Mouse (Mus musculus): ENCODE data around the gene Rpl22l1. TPM values are rescaled to one million over a fixed set of nuclear protein-coding genes. Genes with fewer than 3 reads are reported as not detected.
"Not testable (repeated sequence)": the region's sequence is repeated elsewhere in the genome, so short reads cannot be mapped to it uniquely, and the experiment has no call there.

Gene Rpl22l1
- 116 and 157 TPM in 2 replicates for total RNA-seq (2014; rRNA removed)
- polyA plus RNA-seq (2015; fragmentation: Nextera tagmentation; extraction: Ambion mirVana): 341 and 391 TPM in 2 replicates

- ATAC-seq: peak; percentile 100
- H3K27ac ChIP-seq: peak within 1 kb of the TSS; percentile 85
- H3K4me2 ChIP-seq (ENCODE audit: low read depth, low read length): peak within 1 kb of the TSS; percentile 75
- H3K4me1 ChIP-seq (ENCODE audit: insufficient read depth, low read length): peaks cover 6% of the 10 kb centered on the region; the same call in 1 of the 2 replicates
- peak; percentile 100 for DNase-seq (ENCODE audit: low spot score)
- peaks cover 5% of the 10 kb centered on the region; the same call in 1 of the 2 replicates for H3K36me3 ChIP-seq (ENCODE audit: insufficient read depth, low read length)
- no peak; the same call in 1 of the 2 replicates for TF ChIP-seq CTCF (IDR thresholded peaks at IDR 0.05; ENCODE audit: low read depth)
- H3K9ac ChIP-seq (replicated peaks; ENCODE audit: low read length): peak within 1 kb of the TSS; percentile 81
- no peaks in the 10 kb centered on the region for H3K9me3 ChIP-seq (ENCODE audit: low read length)
- no peaks in the 10 kb centered on the region for H3K27me3 ChIP-seq (ENCODE audit: insufficient read depth, low read length)
- WGBS: under 1% methylated on average over 72 of the region's 72 CpGs
- peak within 1 kb of the TSS; percentile 78 for H3K4me3 ChIP-seq (ENCODE audit: low read length)
Measured at GRCm38 (mm10) chr3:28805301-28806097, at the start of gene Rpl22l1. Gene Rpl22l1, plus strand, starts transcription at chr3:28805436.

- Histone ChIP-seq H3K9ac (replicated peaks; ENCODE audit: low read length) (no peak overlapping the region), H3K4me3 (ENCODE audit: low read length) (no peak overlapping the region), H3K4me1 (ENCODE audit: insufficient read depth, low read length) (no peaks in the 10 kb centered on the region), H3K4me2 (ENCODE audit: low read depth, low read length) (no peak overlapping the region), H3K9me3 (ENCODE audit: low read length) (no peaks in the 10 kb centered on the region), H3K27ac (no peak overlapping the region), H3K36me3 (ENCODE audit: insufficient read depth, low read length) (no peaks in the 10 kb centered on the region), H3K27me3 (ENCODE audit: insufficient read depth, low read length) (no peaks in the 10 kb centered on the region)
- ATAC-seq: no peak
- WGBS: 56% methylated on average over 7 of the region's 7 CpGs
- no peak for TF ChIP-seq CTCF (IDR thresholded peaks at IDR 0.05; ENCODE audit: low read depth)
- DNase-seq (ENCODE audit: low spot score): peak; percentile 27
Measured at GRCm38 (mm10) chr3:28755477-28755876, 49.8 kb upstream of the Rpl22l1 start.

- Histone ChIP-seq H3K27ac (no peak overlapping the region), H3K9ac (replicated peaks; ENCODE audit: low read length) (no peak overlapping the region), H3K4me2 (ENCODE audit: low read depth, low read length) (no peak overlapping the region), H3K27me3 (ENCODE audit: insufficient read depth, low read length) (no peaks in the 10 kb centered on the region), H3K4me3 (ENCODE audit: low read length) (no peak overlapping the region), H3K9me3 (ENCODE audit: low read length) (no peaks in the 10 kb centered on the region), H3K4me1 (ENCODE audit: insufficient read depth, low read length) (no peaks in the 10 kb centered on the region), H3K36me3 (ENCODE audit: insufficient read depth, low read length) (no peaks in the 10 kb centered on the region)
- no peak for TF ChIP-seq CTCF (IDR thresholded peaks at IDR 0.05; ENCODE audit: low read depth)
- DNase-seq (ENCODE audit: low spot score) (no peak), ATAC-seq (no peak)
- WGBS: 64% methylated on average over 8 of the region's 8 CpGs
Measured at GRCm38 (mm10) chr3:28761225-28761789, 43.9 kb upstream of the Rpl22l1 start.

DNA sequence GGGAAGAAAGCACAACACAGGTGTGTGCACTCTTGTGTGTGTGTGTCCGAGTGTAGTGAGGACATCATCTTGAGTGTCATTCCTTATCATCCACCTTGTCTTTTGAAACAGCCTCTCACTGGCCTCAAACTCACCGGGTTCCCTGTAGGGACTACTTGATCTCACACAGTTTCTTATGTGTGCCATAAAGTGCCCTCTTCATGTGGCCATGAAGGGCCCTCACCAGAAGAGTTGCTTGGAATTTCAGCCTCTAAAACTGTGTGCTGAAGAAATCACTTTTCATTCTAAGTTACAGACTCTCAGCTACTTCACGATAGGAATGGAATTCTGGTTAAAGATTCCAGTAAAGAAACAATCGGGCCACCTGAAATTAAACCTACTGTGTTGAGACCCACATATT, 38.3 kb upstream of the Rpl22l1 start:
- WGBS: 87% methylated on average over 4 of the region's 4 CpGs
- no peaks in the 10 kb centered on the region for H3K4me1 ChIP-seq (ENCODE audit: insufficient read depth, low read length)
- DNase-seq (ENCODE audit: low spot score) (no peak), ATAC-seq (no peak)
- no peaks in the 10 kb centered on the region for H3K27me3 ChIP-seq (ENCODE audit: insufficient read depth, low read length)
- H3K4me3 ChIP-seq (ENCODE audit: low read length): no peak overlapping the region
- no peak overlapping the region for H3K9ac ChIP-seq (replicated peaks; ENCODE audit: low read length)
- H3K4me2 ChIP-seq (ENCODE audit: low read depth, low read length): no peak overlapping the region
- no peaks in the 10 kb centered on the region for H3K36me3 ChIP-seq (ENCODE audit: insufficient read depth, low read length)
- no peak for TF ChIP-seq CTCF (IDR thresholded peaks at IDR 0.05; ENCODE audit: low read depth)
- no peaks in the 10 kb centered on the region for H3K9me3 ChIP-seq (ENCODE audit: low read length)
- no peak overlapping the region for H3K27ac ChIP-seq

GRCm38 (mm10) chr3:28768222-28768621, 37.0 kb upstream of the Rpl22l1 start:
- no peak for DNase-seq (ENCODE audit: low spot score)
- ATAC-seq: no peak
- Histone ChIP-seq H3K9ac (replicated peaks; ENCODE audit: low read length) (no peak overlapping the region), H3K4me3 (ENCODE audit: low read length) (no peak overlapping the region), H3K4me2 (ENCODE audit: low read depth, low read length) (no peak overlapping the region), H3K4me1 (ENCODE audit: insufficient read depth, low read length) (no peaks in the 10 kb centered on the region), H3K27ac (no peak overlapping the region), H3K36me3 (ENCODE audit: insufficient read depth, low read length) (no peaks in the 10 kb centered on the region), H3K27me3 (ENCODE audit: insufficient read depth, low read length) (no peaks in the 10 kb centered on the region), H3K9me3 (ENCODE audit: low read length) (no peaks in the 10 kb centered on the region)
- 92% methylated on average over 3 of the region's 3 CpGs for WGBS
- TF ChIP-seq CTCF (IDR thresholded peaks at IDR 0.05; ENCODE audit: low read depth): no peak

DNA sequence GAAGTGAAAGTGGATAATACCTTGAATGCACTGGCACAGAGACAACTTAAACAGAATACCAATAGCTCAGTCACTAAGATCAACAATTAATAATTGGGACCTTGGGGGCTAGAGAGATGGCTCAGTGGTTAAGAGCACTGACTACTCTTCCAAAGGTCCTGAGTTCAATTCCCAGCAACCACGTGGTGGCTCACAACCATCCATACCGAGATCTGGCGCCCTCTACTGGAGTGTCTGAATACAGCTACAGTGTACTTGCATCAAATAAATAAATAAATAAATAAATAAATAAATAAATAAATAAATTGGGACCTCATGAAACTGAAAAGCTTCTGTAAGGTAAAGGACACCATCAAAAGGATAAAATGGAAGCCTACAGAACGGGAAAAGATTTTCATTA, 32.3 kb upstream of the Rpl22l1 start:
- H3K4me1 ChIP-seq (ENCODE audit: insufficient read depth, low read length); ATAC-seq: not testable (repeated sequence)
- 69% methylated on average over 4 of the region's 4 CpGs for WGBS

DNA sequence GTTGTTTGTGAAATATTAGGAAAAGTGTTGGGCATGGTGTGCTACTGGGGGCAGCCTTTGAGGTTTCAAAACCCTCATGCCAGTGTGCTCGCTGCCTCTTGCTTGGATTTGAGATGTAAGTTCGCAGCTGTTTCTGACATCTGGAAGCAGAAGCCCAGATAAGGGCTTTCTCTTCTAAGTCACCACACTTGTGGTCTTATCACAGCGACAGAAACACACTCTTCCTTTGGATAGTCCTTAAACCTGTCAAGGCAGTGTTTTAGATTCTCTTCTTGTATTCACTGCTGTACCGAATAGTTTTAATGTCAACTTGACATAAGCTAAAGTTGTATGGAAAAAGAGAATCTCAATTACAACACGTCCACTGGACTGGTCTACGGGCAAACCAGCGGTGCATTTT, 29.9 kb upstream of the Rpl22l1 start:
- H3K4me1 ChIP-seq (ENCODE audit: insufficient read depth, low read length): no peaks in the 10 kb centered on the region
- no peak for ATAC-seq
- no peak for DNase-seq (ENCODE audit: low spot score)
- no peak overlapping the region for H3K4me2 ChIP-seq (ENCODE audit: low read depth, low read length)
- WGBS: 89% methylated on average over 7 of the region's 7 CpGs
- no peaks in the 10 kb centered on the region for H3K27me3 ChIP-seq (ENCODE audit: insufficient read depth, low read length)
- H3K27ac ChIP-seq: no peak overlapping the region
- H3K4me3 ChIP-seq (ENCODE audit: low read length): no peak overlapping the region
- no peaks in the 10 kb centered on the region for H3K9me3 ChIP-seq (ENCODE audit: low read length)
- H3K36me3 ChIP-seq (ENCODE audit: insufficient read depth, low read length): no peaks in the 10 kb centered on the region
- no peak for TF ChIP-seq CTCF (IDR thresholded peaks at IDR 0.05; ENCODE audit: low read depth)
- H3K9ac ChIP-seq (replicated peaks; ENCODE audit: low read length): no peak overlapping the region

More for the DNA sequence above, 32.3 kb upstream of the Rpl22l1 start:
- H3K36me3 ChIP-seq (ENCODE audit: insufficient read depth, low read length); H3K9me3 ChIP-seq (ENCODE audit: low read length); H3K4me3 ChIP-seq (ENCODE audit: low read length); H3K4me2 ChIP-seq (ENCODE audit: low read depth, low read length); DNase-seq (ENCODE audit: low spot score); H3K27ac ChIP-seq; H3K27me3 ChIP-seq (ENCODE audit: insufficient read depth, low read length); H3K9ac ChIP-seq (replicated peaks; ENCODE audit: low read length): not testable (repeated sequence)
